Mouse (Mus musculus): ENCODE measurements around the gene Cldn13.

- TF ChIP-seq CTCF (IDR thresholded peaks at IDR 0.05; ENCODE audit: borderline replicate concordance, insufficient read depth, low read depth, low read length) (no peak), POLR2A (IDR thresholded peaks at IDR 0.05; ENCODE audit: borderline replicate concordance, insufficient read depth, low read length) (no peak)
Observed at GRCm38 (mm10) chr5:134934666-134935065, 19.3 kb upstream of the Cldn13 start.
